Mouse (Mus musculus): ENCODE data around the gene Sergef. TPM values are rescaled to one million over a fixed set of nuclear protein-coding genes. Genes with fewer than 3 reads are reported as not detected.

Gene Sergef
- polyA plus RNA-seq, 1 experiment from 2014 or later = 13.2 TPM

- DNase-seq (ENCODE audit: low spot score) (no peak), ATAC-seq (ENCODE audit: insufficient number of reproducible peaks, low FRiP score, low TSS enrichment, low read depth) (no peak)
- 53% methylated on average over 6 of the region's 6 CpGs for WGBS
- no peak overlapping the region for H3K4me2 ChIP-seq (ENCODE audit: low read depth, severe bottlenecking)
- H3K4me1 ChIP-seq (ENCODE audit: control insufficient read depth, insufficient read depth, low read length) = no peaks in the 10 kb centered on the region
- H3K4me3 ChIP-seq (ENCODE audit: low read depth, low read length) = no peak overlapping the region
- no peaks in the 10 kb centered on the region for H3K27me3 ChIP-seq (ENCODE audit: control insufficient read depth, insufficient read depth, low read length)
- H3K27ac ChIP-seq (replicated peaks; ENCODE audit: low read depth, low read length) = no peak overlapping the region
- no peaks in the 10 kb centered on the region for H3K9me3 ChIP-seq (ENCODE audit: control insufficient read depth, low read length)
- H3K9ac ChIP-seq (ENCODE audit: low read length) = no peak overlapping the region
- no peaks in the 10 kb centered on the region for H3K36me3 ChIP-seq (ENCODE audit: control insufficient read depth, insufficient read depth, low read length)
Measured at GRCm38 (mm10) chr7:46448922-46449645, 190.5 kb downstream of the Sergef start.

- no peak overlapping the region for H3K9ac ChIP-seq (ENCODE audit: low read length)
- no peaks in the 10 kb centered on the region for H3K4me1 ChIP-seq (ENCODE audit: control insufficient read depth, insufficient read depth, low read length)
- WGBS = 68% methylated on average over 9 of the region's 9 CpGs
- no peak overlapping the region for H3K4me2 ChIP-seq (ENCODE audit: low read depth, severe bottlenecking)
- no peaks in the 10 kb centered on the region for H3K9me3 ChIP-seq (ENCODE audit: control insufficient read depth, low read length)
- ATAC-seq (ENCODE audit: insufficient number of reproducible peaks, low FRiP score, low TSS enrichment, low read depth) = no peak
- H3K27ac ChIP-seq (replicated peaks; ENCODE audit: low read depth, low read length) = no peak overlapping the region
- no peaks in the 10 kb centered on the region for H3K36me3 ChIP-seq (ENCODE audit: control insufficient read depth, insufficient read depth, low read length)
- no peaks in the 10 kb centered on the region for H3K27me3 ChIP-seq (ENCODE audit: control insufficient read depth, insufficient read depth, low read length)
- H3K4me3 ChIP-seq (ENCODE audit: low read depth, low read length) = no peak overlapping the region
- no peak for DNase-seq (ENCODE audit: low spot score)
Measured at GRCm38 (mm10) chr7:46447473-46448165, 192.0 kb downstream of the Sergef start.

- H3K9me3 ChIP-seq (ENCODE audit: control insufficient read depth, low read length) = no peaks in the 10 kb centered on the region
- 82% methylated on average over 6 of the region's 6 CpGs for WGBS
- H3K27ac ChIP-seq (replicated peaks; ENCODE audit: low read depth, low read length) = no peak overlapping the region
- no peaks in the 10 kb centered on the region for H3K27me3 ChIP-seq (ENCODE audit: control insufficient read depth, insufficient read depth, low read length)
- ATAC-seq (ENCODE audit: insufficient number of reproducible peaks, low FRiP score, low TSS enrichment, low read depth) = no peak
- no peaks in the 10 kb centered on the region for H3K4me1 ChIP-seq (ENCODE audit: control insufficient read depth, insufficient read depth, low read length)
- no peak overlapping the region for H3K4me2 ChIP-seq (ENCODE audit: low read depth, severe bottlenecking)
- no peak for DNase-seq (ENCODE audit: low spot score)
- no peaks in the 10 kb centered on the region for H3K36me3 ChIP-seq (ENCODE audit: control insufficient read depth, insufficient read depth, low read length)
- H3K4me3 ChIP-seq (ENCODE audit: low read depth, low read length) = no peak overlapping the region
- H3K9ac ChIP-seq (ENCODE audit: low read length) = no peak overlapping the region
Measured at GRCm38 (mm10) chr7:46445896-46446295, 193.7 kb downstream of the Sergef start.

- H3K27ac ChIP-seq (replicated peaks; ENCODE audit: low read depth, low read length) = no peak overlapping the region
- H3K9ac ChIP-seq (ENCODE audit: low read length) = no peak overlapping the region
- DNase-seq (ENCODE audit: low spot score) = no peak
- H3K4me1 ChIP-seq (ENCODE audit: control insufficient read depth, insufficient read depth, low read length) = no peaks in the 10 kb centered on the region
- ATAC-seq (ENCODE audit: insufficient number of reproducible peaks, low FRiP score, low TSS enrichment, low read depth) = no peak
- H3K4me3 ChIP-seq (ENCODE audit: low read depth, low read length) = no peak overlapping the region
- H3K4me2 ChIP-seq (ENCODE audit: low read depth, severe bottlenecking) = no peak overlapping the region
- no peaks in the 10 kb centered on the region for H3K9me3 ChIP-seq (ENCODE audit: control insufficient read depth, low read length)
- WGBS = 90% methylated on average over 10 of the region's 10 CpGs
- H3K27me3 ChIP-seq (ENCODE audit: control insufficient read depth, insufficient read depth, low read length) = no peaks in the 10 kb centered on the region
- H3K36me3 ChIP-seq (ENCODE audit: control insufficient read depth, insufficient read depth, low read length) = no peaks in the 10 kb centered on the region
Measured at GRCm38 (mm10) chr7:46443163-46443562, 196.4 kb downstream of the Sergef start.

- Histone ChIP-seq H3K9me3 (ENCODE audit: control insufficient read depth, low read length) (no peaks in the 10 kb centered on the region), H3K4me2 (ENCODE audit: low read depth, severe bottlenecking) (no peak overlapping the region), H3K4me1 (ENCODE audit: control insufficient read depth, insufficient read depth, low read length) (no peaks in the 10 kb centered on the region), H3K36me3 (ENCODE audit: control insufficient read depth, insufficient read depth, low read length) (no peaks in the 10 kb centered on the region), H3K4me3 (ENCODE audit: low read depth, low read length) (no peak overlapping the region), H3K9ac (ENCODE audit: low read length) (no peak overlapping the region), H3K27me3 (ENCODE audit: control insufficient read depth, insufficient read depth, low read length) (no peaks in the 10 kb centered on the region), H3K27ac (replicated peaks; ENCODE audit: low read depth, low read length) (no peak overlapping the region)
- no peak for DNase-seq (ENCODE audit: low spot score)
- ATAC-seq (ENCODE audit: insufficient number of reproducible peaks, low FRiP score, low TSS enrichment, low read depth) = no peak
- 31% methylated on average over 9 of the region's 9 CpGs for WGBS
Measured at GRCm38 (mm10) chr7:46438537-46439141, 201.0 kb downstream of the Sergef start.

GRCm38 (mm10) chr7:46435833-46436232, 203.8 kb downstream of the Sergef start:
- Histone ChIP-seq H3K36me3 (ENCODE audit: control insufficient read depth, insufficient read depth, low read length) (no peaks in the 10 kb centered on the region), H3K4me2 (ENCODE audit: low read depth, severe bottlenecking) (no peak overlapping the region), H3K4me1 (ENCODE audit: control insufficient read depth, insufficient read depth, low read length) (no peaks in the 10 kb centered on the region), H3K27ac (replicated peaks; ENCODE audit: low read depth, low read length) (no peak overlapping the region), H3K9ac (ENCODE audit: low read length) (no peak overlapping the region), H3K4me3 (ENCODE audit: low read depth, low read length) (no peak overlapping the region), H3K9me3 (ENCODE audit: control insufficient read depth, low read length) (no peaks in the 10 kb centered on the region), H3K27me3 (ENCODE audit: control insufficient read depth, insufficient read depth, low read length) (no peaks in the 10 kb centered on the region)
- ATAC-seq (ENCODE audit: insufficient number of reproducible peaks, low FRiP score, low TSS enrichment, low read depth) (no peak), DNase-seq (ENCODE audit: low spot score) (no peak)
- 91% methylated on average over 5 of the region's 5 CpGs for WGBS

- 69% methylated on average over 5 of the region's 5 CpGs for WGBS
- Histone ChIP-seq H3K36me3 (ENCODE audit: control insufficient read depth, insufficient read depth, low read length) (no peaks in the 10 kb centered on the region), H3K27me3 (ENCODE audit: control insufficient read depth, insufficient read depth, low read length) (no peaks in the 10 kb centered on the region), H3K4me3 (ENCODE audit: low read depth, low read length) (no peak overlapping the region), H3K4me2 (ENCODE audit: low read depth, severe bottlenecking) (no peak overlapping the region), H3K9me3 (ENCODE audit: control insufficient read depth, low read length) (no peaks in the 10 kb centered on the region), H3K27ac (replicated peaks; ENCODE audit: low read depth, low read length) (no peak overlapping the region), H3K4me1 (ENCODE audit: control insufficient read depth, insufficient read depth, low read length) (no peaks in the 10 kb centered on the region), H3K9ac (ENCODE audit: low read length) (no peak overlapping the region)
- DNase-seq (ENCODE audit: low spot score) = no peak
- no peak for ATAC-seq (ENCODE audit: insufficient number of reproducible peaks, low FRiP score, low TSS enrichment, low read depth)
Measured at GRCm38 (mm10) chr7:46433874-46434273, 205.7 kb downstream of the Sergef start.

GRCm38 (mm10) chr7:46425012-46425411, 214.6 kb downstream of the Sergef start:
- H3K27me3 ChIP-seq (ENCODE audit: control insufficient read depth, insufficient read depth, low read length) = no peaks in the 10 kb centered on the region
- no peak overlapping the region for H3K4me3 ChIP-seq (ENCODE audit: low read depth, low read length)
- H3K36me3 ChIP-seq (ENCODE audit: control insufficient read depth, insufficient read depth, low read length) = no peaks in the 10 kb centered on the region
- ATAC-seq (ENCODE audit: insufficient number of reproducible peaks, low FRiP score, low TSS enrichment, low read depth) (no peak), DNase-seq (ENCODE audit: low spot score) (no peak)
- no peaks in the 10 kb centered on the region for H3K4me1 ChIP-seq (ENCODE audit: control insufficient read depth, insufficient read depth, low read length)
- WGBS = 73% methylated on average over 4 of the region's 4 CpGs
- no peaks in the 10 kb centered on the region for H3K9me3 ChIP-seq (ENCODE audit: control insufficient read depth, low read length)
- H3K27ac ChIP-seq (replicated peaks; ENCODE audit: low read depth, low read length) = no peak overlapping the region
- H3K4me2 ChIP-seq (ENCODE audit: low read depth, severe bottlenecking) = no peak overlapping the region
- no peak overlapping the region for H3K9ac ChIP-seq (ENCODE audit: low read length)

All from limb, embryonic 11.5 days (tissue).